Mouse (Mus musculus) spleen, adult 10 weeks (tissue): ENCODE results near the gene Mthfd1. TPM values are rescaled to one million over a fixed set of nuclear protein-coding genes. Genes with fewer than 3 reads are reported as not detected.

Experiments
- polyA plus RNA-seq: library from polyadenylated mRNA; stranded (reverse); fragments of 350-450 nt; fragmentation: Illumina TruSeq; extraction: RNeasy Lipid Tissue Mini Kit (QIAGEN cat#74804); gene quantifications from one replicate; pipeline ENCODE4 v1.2.3, GENCODE M21; 2015; ENCODE audit warnings: low replicate concordance; ENCODE audit not compliant: insufficient read depth

The Mthfd1 gene
- 26.0 TPM for polyA plus RNA-seq

GRCm38 (mm10) chr12:76254725-76255498 is at the start of gene Mthfd1:
TSS of gene Mthfd1 (plus strand) at chr12:76255298.

GRCm38 (mm10) chr12:76246646-76247045 is 8.5 kb upstream of the Mthfd1 start, which contains the start of gene Tex21:
TSS of gene Tex21 (minus strand) at chr12:76246746.

GRCm38 (mm10) chr12:76324679-76325431 is 69.8 kb downstream of the Mthfd1 start, which contains the start of gene Akap5:
TSS of gene Akap5 (plus strand) at chr12:76324891.

Other genes with a start within 250 kb of the Mthfd1 start
- gene Esr2, start 78.0 kb upstream of the Mthfd1 start, polyA plus RNA-seq, result 0.07 TPM
- gene Tex21, start 8.6 kb upstream of the Mthfd1 start, polyA plus RNA-seq, result not detected
- gene Akap5, start 69.6 kb downstream of the Mthfd1 start, polyA plus RNA-seq, result 3.0 TPM
- gene Zbtb25, start 114.3 kb downstream of the Mthfd1 start, polyA plus RNA-seq, result 25.5 TPM
- 19.3 TPM for gene Zbtb1, start 115.0 kb downstream of the Mthfd1 start, polyA plus RNA-seq
- 2.4 TPM for gene Hspa2, start 148.9 kb downstream of the Mthfd1 start, polyA plus RNA-seq
- gene Ppp1r36, start 162.2 kb downstream of the Mthfd1 start, polyA plus RNA-seq, result not detected